Mouse (Mus musculus): ENCODE data around the gene Dcst2.

Dcst2 gene

DNA sequence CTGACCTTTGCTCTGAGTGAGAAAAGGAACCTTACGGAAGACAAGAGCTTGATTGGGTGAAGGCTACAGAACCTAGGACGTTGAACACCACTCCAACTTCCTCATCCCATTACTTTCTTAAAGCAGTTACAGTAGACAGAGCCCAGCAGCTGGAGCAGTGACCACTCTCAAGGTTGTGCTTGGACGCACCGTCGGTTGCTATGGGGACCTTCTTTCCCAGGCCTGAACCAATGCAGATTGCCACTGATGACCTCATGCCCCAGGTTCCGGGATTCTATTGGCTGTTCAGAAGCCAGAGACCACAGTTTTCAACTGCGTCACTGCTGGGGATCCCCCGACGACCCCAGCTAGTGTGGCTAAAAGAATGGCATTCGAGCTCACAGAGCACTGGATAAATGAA, 30.8 kb upstream of the Dcst2 start:
- no peak for DNase-seq (ENCODE audit: extremely low read depth, insufficient read length, low spot score)

DNA sequence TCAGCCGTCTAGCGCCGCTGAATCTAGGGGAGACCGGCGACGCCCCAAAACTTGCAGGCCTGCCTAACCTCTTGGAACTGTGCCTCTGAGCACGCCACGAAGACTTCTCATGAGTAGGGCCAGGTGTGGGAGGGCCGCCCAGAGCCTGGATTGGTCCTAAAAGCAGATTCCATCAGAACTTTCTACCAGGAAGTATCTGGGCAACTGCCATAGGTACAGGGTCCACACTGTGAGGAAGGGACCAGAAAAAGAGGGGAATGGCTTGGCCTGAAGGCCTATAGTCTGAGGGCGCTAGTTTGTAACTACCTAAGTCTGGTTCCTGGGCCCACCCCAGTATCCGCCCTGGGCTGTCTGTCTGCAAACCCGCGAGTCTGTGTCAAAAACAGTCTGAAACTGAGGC, 30.2 kb upstream of the Dcst2 start:
- no peak for DNase-seq (ENCODE audit: extremely low read depth, insufficient read length, low spot score)

DNA sequence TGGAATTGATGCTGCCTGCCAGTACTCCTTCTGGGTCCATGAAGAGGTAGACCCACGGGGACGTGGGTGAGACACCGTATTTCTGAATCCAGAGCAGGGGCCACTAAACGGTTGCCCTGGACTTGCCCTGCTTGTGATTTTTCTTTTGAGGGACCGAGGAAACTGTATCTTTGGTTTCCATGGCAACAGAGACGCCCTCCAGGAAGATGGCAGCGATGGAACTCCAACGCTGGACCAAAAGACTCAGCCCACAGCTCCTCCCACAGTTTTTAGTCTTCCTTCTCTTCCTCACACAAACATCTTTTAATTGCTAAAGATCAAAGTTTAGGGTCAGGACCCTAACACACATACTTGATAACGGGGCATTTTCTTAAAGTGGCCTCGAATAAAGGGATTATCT, 29.8 kb upstream of the Dcst2 start:
- DNase-seq (ENCODE audit: extremely low read depth, insufficient read length, low spot score): no peak

DNA sequence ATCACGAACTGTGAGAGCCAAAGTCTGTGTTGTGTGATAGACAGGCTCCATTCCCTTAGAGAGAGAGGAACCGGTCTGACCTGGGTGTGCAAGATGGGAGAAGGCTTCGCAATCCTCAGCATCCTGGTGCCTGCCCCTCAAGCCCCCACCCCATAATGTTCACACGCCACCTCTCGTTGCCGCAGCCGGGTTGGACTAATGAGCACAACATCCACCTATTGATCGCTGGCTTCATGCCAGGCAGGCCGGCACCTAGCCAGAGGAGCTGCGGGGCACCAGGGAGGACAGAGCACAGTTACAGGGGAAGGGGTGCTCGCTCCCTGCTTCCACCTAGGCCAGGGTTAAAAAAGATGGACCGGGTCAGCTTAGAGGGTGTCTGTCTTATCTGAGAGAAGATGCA, 29.3 kb upstream of the Dcst2 start:
- no peak for DNase-seq (ENCODE audit: extremely low read depth, insufficient read length, low spot score)

DNA sequence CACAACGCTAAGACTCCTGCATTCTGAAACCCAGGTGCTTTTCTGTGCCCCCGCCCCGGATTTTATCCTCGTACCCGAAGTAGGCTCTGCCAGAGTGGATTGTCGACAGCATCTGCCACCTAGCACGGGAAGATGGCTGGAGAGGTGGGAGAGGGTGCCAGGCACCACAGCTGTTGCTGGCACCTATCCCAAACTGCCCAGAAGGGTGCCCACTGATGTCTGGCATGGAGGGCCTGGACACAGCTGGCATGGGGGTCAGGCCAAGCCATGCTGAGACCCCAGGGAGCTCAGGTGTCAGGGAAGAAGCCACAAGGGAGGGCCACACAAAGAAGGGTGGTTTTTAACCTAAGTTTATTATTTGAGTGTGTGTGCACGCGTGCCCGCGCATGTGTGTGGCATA, 28.7 kb upstream of the Dcst2 start:
- DNase-seq (ENCODE audit: extremely low read depth, insufficient read length, low spot score): no peak

DNA sequence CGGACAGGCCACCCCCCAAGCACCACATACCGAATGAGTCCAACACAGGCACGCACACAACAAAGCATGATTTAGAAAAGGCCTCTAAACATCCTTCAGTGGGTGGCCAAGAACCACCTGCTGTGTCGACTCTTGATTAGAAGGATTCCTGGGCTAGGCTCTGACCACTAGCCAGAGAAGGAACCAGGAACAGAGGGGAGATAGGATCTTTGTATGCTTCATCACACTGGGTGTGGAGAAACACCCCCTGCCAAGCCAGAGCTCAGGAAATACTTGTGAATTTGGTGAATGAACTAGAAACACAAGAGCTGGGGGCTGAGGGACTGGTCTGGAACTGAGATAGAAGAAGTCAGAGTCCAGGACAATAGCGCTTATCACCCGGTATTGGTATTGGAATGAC, 25.2 kb upstream of the Dcst2 start:
- DNase-seq (ENCODE audit: extremely low read depth, insufficient read length, low spot score): no peak

DNA sequence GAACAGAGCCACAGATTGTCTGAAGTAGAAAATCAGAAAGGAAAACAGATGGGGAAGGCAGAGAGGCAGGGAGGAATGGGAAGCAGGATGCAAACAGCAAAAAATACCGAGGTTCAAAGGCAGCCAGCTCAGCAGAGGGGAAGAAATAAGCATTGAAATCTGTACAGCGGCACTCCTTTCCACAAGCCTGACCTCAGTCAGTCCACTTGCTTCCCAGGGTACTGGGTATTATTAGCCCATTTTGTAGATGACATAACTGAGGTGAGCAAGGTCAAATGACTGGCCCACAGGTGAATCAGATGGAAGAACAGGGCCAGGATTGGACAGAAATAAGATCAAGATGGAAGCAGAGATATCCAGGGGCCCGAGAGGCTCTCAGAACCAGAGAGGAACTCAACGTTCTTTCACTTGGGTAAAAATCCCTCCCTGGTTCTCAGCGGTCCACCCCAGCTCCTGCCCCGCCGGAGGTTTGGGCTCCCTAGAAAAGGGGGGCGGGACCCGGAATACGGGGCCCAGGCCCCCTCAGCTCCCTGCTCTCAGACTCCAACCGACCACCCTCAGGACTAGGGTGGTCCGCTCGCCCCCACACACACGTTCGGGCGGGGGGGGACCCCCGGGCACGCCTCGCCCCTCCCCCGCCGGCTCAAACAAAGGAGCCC, 24.6 kb upstream of the Dcst2 start:
- DNase-seq (ENCODE audit: extremely low read depth, insufficient read length, low spot score): no peak

DNA sequence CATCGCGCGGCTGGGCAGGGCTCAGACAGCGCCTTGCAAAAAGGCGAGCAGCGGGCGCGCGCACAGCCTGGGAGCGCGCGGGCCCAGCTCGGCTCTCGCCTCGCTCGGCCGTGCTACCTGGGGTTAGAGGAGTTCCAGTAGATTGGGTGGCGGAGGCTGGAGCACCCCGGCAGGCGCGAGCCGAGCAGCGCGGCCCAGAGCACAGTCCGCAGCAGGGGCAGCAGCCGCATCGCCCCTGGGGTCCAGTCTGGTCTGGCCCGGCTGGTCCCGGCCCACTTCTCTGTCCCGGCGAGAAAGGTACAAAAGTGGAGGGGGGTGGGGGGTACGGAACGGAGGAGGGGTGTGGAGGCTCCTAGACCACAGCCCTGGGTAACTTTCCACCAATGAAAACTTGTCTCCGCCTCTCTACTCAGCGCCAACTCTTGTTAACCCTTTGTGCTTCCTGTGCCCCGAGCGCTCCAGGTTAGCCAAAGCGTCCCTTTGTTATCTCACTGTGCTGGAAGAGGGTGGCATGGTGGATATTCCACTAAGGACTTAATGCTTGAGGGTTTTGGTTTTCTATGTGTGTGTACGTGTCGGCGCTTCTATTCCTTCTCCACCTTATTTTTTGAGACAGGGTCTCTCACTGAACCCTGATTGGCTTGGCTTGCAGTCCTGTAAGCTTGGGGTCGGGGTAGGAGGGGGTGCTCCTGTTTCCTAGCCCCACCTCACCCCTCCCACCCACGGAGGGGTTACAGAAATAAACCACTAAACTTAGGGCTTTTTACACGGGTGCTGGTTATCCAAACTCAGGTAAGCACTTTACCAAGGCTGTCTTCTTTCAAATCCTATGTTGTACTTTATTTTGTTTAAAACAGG, 23.8 kb upstream of the Dcst2 start, which contains the start of gene Efna4:
Efna4 (minus strand) TSS at position 308 of the 858 bp plus-strand sequence.
- peak; percentile 94 for DNase-seq (ENCODE audit: extremely low read depth, insufficient read length, low spot score)

DNA sequence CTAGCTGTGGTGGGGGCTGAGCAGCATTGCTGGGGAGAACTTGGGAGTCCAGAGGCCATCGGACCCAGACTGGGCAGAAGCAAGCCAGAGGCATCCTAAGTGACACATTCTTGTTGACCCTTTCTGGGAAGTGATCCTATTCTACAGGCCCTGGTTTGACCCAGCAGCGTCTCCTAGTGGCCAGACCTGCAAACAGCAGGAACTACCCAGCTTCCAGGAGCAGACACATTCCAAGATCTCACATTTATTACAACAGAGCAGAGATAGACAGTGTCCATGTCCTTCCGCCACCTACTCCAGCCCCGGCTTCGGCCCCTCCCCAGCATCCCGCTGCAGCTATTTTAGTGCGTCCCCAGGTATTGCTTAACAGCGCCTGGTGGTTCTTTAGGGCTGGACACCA, 22.4 kb upstream of the Dcst2 start:
- DNase-seq (ENCODE audit: extremely low read depth, insufficient read length, low spot score): peak; percentile 74

DNA sequence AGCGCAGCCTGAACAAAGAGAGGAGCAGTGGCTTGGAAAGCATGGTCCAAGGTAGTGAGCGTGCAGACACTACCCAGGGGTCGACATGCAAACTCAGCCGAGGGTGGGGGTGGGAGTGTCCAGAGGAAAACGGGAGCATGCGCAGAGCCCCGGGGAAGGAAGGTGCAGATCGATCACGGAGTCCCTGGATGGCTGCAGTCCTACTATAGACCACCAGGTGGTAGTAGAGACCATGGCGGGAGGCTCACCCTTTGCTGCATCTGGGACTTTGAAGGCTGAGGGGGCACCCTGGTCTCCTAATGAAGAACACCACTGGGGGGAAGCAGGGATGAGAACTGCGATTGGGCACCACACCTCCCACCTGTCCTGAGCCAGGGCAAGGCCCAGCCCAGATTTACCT, 21.3 kb upstream of the Dcst2 start:
- DNase-seq (ENCODE audit: extremely low read depth, insufficient read length, low spot score): peak; percentile 51

DNA sequence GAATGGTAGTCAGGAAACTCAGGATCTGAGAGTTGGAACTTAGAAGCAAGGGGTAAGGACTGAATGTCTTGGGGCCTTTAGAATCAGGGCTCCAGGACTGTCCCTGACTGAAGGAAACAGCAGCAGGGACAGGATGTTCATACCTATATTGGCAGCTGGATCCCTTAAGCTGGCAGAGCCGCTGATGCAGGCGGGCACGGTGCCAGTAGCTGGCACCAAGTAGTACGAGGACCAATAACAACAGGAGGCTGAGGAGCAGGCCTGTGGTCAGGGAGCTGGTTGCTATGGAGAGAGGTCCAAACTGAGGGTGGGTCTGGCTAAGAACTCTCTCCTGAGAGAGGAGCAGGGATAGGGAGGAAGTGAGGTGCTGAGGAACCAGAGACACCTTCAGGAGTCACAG, 20.0 kb upstream of the Dcst2 start:
- DNase-seq (ENCODE audit: extremely low read depth, insufficient read length, low spot score): no peak

DNA sequence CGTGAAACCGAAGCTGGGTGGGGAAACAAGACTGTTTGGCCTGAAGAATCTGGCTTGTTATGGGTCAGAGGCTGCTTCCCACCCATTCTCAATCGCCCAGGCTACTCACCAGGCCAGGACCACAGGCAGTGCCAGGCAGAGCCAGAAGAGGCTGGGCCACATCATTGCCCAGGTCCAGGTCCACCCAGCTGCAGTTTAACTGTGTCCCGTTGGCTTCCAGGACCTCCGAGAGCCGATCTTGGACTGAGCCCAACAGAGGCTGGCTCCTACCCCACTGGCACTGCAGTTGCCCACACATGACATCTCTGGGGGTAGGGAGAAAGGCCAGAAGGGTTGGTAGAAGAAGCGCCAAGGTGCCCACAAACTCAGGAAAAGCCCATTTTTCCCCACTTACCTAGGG, 18.5 kb upstream of the Dcst2 start:
- DNase-seq (ENCODE audit: extremely low read depth, insufficient read length, low spot score): no peak

DNA sequence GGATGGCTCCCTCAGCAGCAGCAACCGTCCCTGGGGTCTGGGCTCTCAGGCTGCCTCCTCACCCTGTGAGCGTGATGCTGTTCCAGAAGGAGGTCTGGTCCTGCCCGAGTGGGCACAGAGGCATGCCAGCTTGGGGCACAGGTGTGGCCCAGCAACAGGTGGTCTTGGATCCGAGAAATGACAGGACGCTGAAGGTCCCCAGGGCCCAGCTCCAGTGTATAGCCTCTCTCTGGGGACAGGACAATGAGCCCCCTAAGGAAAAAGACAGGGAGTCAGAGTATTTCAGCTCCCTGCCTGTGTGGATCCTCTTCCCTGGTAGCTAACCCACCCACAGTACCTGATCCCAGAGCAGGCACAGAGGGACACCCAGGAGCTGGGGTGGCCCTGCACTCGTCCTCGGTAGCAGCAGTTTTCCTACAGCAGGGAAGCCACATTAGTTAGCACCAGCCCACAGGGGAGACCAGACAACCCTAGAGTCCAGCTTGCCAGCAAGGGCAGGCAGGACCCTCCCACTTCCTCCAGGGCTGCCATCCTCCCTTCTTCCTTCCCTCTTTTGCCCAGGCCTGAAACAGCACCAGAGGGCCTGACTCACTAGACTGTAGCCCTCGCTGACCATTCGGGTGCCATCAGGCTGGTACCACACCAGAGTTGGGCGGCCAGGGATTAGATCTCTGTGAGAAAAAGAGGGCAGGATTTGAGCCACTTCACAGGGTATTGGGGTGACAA, 14.8 kb upstream of the Dcst2 start:
- no peak for DNase-seq (ENCODE audit: extremely low read depth, insufficient read length, low spot score)

DNA sequence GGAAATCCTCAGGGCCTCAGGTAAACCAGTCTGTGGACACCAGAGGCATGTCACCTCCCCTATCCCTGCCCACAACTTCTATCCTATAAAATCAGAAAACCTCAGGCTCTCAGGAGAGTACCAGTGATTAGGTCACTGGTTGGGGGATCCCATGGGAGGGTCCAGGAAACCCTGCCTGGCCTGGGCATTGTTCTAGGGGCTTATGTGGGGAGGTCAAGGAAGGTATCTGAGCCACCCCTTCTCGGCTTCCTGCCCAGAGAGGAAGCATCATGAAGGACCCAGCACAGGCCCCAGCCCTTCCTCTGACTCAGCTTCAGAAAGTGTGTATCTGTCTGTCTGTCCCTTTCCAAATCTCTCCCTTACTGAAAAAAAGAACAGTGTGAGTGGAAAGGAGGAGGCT, 13.9 kb upstream of the Dcst2 start:
- no peak for DNase-seq (ENCODE audit: extremely low read depth, insufficient read length, low spot score)

DNA sequence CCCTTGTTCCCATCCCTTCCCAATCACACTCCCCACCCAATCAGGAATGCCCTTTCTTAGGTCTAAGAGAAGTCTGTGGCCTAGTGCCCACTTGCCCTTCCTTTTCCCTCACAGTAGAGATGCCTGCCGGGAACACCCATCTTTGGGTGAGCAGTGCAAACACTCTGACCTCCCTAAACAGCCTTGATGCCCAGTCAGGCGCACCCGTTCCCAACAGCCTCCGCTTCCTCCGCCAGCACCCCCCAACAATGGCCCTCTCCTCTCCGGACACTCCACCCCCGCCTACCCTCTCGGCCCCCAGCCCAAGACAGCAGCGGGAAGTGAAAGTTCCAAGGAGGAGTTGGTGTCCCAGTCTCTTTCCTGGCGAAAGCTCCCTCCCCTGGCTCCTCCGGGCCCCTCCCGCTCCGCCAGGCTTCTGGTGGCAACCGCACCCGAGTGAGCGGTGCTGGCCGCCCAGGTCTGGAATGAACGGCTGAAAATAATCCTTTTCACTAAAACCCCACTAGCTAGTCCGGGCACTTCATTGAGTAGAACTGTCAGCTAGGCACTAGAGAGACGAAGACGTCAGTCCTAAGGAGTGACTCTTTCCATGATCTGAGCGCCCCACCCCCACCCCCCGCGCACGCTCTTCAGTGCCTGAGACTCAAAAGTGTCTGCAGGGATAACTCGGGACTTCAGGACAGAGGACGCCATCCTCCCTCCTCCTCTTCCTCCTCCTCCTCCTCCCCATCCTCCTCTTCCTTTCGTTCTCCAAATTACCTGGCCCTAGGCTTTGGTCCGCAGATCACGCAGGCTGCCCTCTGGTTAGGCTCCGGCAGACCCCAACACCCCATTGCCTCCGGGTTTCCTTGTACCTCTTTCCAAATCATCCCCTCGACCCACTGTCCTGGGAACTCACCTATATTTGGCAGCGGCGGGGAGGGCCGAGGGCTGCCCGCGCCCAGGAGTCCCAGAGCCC, 12.6 kb upstream of the Dcst2 start:
- DNase-seq (ENCODE audit: extremely low read depth, insufficient read length, low spot score): peak; percentile 76

DNA sequence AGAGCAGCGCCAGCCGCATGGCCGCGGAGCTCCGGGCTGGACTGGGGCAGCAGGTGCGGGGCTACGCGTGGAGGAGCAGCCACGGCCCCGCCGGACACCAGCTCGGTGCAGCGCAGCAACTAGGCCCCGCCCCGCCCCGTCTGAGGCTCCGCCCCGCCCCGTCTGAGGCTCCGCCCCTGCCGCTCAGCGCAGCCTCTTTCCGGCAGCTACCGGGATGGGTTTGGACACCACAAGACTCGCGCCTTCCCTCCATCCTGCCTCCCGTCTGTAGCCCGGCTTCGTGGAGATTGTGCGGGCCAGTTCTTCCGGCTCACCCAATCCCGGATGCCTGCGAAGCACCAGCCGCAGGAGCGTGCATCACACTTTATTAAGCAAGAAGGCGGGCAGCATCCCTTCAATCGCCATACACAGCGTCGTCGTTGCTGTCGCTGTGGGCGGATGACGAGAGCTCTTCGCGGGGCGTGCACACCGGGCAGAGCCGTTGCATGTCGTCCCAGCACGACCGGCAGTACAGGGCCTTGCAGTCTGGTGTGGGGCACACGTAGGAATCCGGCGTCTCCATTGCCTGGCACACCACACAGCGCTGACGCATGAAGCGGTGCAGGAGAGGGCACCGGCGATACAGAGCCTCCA, 11.8 kb upstream of the Dcst2 start, which contains the start of gene Adam15:
Adam15 (minus strand) TSS at position 128 of the 633 bp plus-strand sequence.
- peak; percentile 92 for DNase-seq (ENCODE audit: extremely low read depth, insufficient read length, low spot score)

DNA sequence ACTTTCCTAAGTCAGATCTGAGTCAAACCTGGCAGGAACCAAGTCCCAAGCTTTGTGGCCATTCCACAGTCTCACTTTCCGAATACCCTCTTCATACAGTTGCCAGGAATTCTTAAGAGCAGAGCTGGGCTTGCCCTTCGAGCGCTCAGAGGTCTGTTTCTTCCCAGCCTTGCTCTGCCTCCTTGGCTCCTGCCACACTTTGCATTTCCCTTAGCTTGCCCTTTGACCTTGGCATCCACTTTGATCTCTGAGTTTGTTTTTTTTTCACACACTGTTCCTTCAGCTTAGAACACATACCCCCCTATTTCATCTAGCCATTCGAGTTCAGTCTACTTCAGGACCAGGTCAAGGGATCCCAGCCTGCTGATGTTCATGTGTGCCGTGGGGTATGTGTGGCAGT, 10.5 kb upstream of the Dcst2 start:
- DNase-seq (ENCODE audit: extremely low read depth, insufficient read length, low spot score): no peak

DNA sequence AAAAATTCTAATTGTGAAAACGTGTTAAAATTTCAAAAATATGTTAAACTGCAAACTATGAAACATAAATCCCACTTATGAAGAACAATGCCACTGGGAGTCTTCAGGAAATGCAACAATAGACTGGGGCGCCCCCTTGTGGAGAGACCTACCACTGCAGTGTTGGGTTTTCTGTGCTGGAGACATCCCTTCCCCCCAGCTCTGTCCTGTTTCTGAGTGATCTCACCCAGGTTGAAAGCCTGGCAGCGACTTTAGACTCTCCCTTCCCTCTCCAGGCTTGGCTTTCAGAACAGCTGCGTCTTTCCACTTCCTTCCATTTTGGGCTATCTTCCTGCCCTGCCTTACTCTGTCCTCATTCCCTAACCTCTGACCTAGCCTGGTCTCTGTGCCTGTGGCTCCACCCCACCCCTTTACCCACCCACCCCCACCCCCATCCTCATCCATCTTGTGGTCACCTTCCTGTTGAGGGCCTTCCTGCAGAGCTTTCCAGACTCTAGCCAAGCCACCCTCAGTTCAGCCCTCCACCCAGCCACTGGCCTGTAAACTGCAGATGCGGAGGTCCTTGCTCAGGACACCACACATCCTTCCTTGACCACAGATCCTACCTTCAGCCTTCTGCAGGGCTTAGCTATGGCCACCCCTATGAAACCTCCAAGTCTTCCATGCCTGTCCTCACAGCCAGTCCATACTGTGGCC, 6.8 kb upstream of the Dcst2 start:
- peak; percentile 68 for DNase-seq (ENCODE audit: extremely low read depth, insufficient read length, low spot score)

DNA sequence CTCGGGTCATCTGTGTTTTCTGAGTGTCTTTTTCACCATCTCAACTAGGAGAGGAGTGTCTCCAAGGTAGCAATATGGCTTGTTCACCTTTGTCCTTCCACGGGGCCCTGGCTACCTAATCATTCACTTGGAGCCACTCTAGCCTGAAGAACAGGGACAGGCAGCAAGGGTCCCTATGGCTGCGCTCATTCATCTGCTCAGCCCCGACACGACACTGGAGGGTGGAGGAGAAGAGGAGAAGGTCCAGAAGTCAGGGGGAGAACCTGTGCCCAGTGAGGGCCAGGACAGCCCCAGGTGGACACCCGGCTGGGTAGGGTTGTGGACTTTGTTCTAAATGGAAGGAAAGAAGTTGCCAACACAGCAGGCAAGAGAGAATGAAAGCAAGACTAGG, 6.3 kb upstream of the Dcst2 start:
- DNase-seq (ENCODE audit: extremely low read depth, insufficient read length, low spot score): no peak

Data from 3134 (cell line).